Mouse (Mus musculus) left cerebral cortex, postnatal 36 days (tissue): ENCODE results near the gene Rarb. TPM values are rescaled to one million over a fixed set of nuclear protein-coding genes. Genes with fewer than 3 reads are reported as not detected.
"Not testable (repeated sequence)": the region's sequence is repeated elsewhere in the genome, so short reads cannot be mapped to it uniquely, and the experiment has no call there.

Experiments used
- DNase-seq, 2 experiments: peaks; one replicate each; pipeline ENCODE4 v3.0.0; 2021 to 2022; ENCODE audit warnings: low spot score in 2 of 2, mixed read lengths in 1 of 2
- intact Hi-C: fragments of 180-260 bp; cut with DNase I; formaldehyde crosslinking; loops from one replicate; pipeline ENCODE4 v1.15.1; 2025
- total RNA-seq, 2 experiments: library from RNA; stranded (reverse); gene quantifications; 2 replicates each; pipeline ENCODE4 v1.2.3; 2021

Gene Rarb
- 10 to 100 TPM; 12.5 to 18.6 TPM for total RNA-seq

- intact Hi-C loops: no loop called here
- no peak for DNase-seq
Observed at GRCm38 (mm10) chr14:16818602-16819250, at the start of gene Rarb. Gene Rarb (minus strand): TSS chr14:16819156.

DNA sequence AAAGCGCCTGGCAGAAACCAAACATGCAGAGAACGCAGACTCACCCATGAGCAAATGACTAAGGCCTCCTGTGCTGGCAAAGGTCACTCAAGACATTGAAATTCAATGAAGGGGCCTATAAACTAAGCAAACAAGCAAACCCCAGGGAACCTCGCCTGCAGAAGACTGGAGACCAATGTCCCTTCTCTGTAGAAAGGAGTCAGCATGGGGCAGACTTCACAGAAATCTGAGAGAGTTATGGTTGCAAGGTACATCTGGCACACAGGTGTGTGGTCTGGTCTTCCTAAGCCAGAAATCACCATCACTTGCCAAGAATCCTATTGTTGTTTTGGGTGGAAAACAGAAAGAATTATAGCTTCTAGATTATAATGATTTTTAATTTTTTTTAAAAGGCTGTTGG lies 23.1 kb upstream of the Rarb start:
- DNase-seq: no peak
- intact Hi-C loops: no loop called here

GRCm38 (mm10) chr14:16841597-16841989 lies 22.6 kb upstream of the Rarb start:
- intact Hi-C loops: no loop called here
- DNase-seq: no peak

DNA sequence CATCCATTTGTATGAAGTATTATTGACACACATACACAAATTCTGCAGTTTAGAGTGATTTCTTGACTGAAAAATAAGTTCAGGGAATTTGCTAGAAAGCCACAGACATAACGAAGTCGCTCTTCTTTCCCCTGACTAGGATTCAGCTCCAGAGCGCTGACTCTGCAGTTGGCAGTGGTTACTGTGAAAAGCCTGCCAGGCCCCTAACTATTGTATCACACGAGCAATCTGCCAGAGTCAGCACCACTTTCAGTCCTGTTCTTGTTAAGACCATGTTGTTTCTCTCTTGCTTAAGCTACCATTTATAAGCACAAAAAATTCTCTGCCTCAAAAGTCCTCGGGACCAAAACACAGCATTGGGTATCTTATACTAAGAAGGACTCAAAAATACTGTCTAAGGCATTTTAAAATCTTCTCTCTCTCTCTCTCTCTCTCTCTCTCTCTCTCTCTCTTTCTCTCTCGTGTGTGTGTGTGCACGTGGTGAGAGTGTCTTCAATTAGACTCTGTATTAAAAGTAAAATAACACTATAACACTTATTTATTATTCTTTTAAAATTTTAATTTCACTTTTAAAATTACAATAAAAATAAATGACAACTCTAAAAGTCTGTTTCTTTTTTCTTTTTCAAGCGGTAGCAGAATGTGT lies 22.1 kb upstream of the Rarb start:
- DNase-seq: no peak
- intact Hi-C loops: no loop called here

DNA sequence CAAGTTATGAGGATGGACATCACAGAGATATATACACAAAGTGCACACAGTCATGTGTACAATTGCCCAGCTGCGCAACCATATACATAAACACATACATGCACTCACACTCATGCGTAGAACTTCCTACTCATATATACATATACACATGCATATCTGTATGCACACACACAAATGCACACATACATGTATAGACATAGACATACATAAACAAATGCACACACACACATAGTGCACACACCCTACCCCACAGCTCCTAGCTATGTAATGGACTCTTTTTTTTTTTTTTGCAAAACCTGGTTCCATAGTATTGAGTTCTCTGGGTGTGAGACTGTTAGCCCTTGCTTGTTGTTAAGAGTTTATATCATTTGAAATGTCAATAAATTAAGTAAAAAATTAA lies 21.2 kb upstream of the Rarb start:
- DNase-seq: no peak
- intact Hi-C loops: no loop called here

DNA sequence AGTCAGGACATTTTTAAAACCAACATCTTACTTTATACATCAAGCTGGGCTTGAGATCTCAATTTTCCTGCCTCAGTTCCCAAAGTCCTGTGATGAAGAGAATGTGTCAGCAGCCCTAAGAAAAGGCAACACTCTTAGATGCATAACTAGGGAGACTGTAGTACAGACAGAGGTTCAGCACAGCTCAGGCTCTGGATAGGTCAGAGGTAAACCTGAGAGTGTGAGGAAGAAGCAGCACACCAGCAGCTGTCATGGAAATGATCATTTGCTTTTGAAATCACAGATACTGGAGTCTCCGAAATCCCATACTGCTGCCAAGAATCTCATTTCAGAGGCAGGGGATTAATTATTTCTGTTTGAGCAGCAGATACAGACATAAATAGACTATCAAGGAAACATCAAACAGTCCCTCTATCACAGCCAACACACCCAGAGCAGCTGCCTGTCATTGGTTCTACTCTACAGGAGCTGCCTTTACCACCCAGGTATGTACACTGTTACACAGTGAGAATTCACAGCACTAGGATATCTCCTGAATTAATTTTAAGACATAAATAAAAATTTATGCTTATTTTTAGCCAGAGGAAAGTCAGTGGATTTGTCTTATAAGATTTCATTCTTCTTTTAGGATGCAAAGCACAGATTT lies 3.7 kb downstream of the Rarb start:
- DNase-seq: no peak
- intact Hi-C loops: no loop called here

- DNase-seq: no peak
- intact Hi-C loops: no loop called here
Observed at GRCm38 (mm10) chr14:16806155-16806554, 12.8 kb downstream of the Rarb start.

GRCm38 (mm10) chr14:16790161-16790560 lies 28.8 kb downstream of the Rarb start:
- no peak for DNase-seq
- intact Hi-C loops: no loop called here

DNA sequence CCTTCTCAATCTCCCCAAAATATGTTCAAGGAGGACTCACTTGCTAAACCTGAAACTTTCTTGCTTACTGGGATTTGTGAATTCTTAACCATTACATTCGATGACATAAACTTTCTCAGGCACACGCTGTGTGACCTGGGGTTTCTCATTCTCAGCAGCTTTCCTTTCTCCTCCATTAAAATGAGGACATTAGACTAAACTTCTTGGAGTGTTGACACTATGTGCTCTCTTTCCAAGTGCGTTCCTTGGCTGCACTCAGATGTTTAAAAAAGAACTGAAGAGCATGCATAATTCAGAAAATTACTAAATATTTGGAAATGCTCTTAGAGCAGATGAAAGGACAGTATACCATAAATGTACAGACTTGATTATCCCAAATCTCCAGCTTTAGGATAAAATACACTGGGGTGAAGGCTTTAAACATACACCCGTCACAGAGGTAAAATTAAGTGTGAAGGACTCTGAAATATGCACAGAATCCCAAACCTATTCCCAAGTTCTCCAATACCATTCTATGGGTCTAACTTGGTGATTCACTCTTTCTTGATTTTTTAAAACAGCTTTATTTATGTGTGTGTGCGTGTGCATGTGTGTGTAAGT lies 36.9 kb downstream of the Rarb start:
- intact Hi-C loops: no loop called here
- no peak for DNase-seq

- DNase-seq: no peak
- intact Hi-C loops: no loop called here
Observed at GRCm38 (mm10) chr14:16776723-16777381, 42.1 kb downstream of the Rarb start.

DNA sequence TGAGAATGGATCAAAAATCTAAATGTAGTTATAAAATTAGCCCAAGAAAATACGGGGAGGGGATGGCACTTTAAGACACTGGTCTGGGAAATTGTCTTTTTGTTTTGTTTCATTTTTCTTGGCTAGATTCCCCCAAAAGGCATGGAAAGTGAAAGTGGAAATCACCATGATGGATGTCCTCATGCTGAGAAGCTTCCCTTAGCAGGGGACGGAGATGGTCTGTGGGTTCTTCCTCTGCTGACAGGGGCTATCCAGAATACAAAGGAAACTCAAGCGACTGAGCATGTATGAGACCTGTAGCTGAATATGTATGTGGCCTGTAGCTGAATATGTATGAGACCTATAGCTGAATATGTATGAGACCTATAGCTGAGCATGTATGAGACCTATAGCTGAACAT lies 46.0 kb downstream of the Rarb start:
- no peak for DNase-seq
- intact Hi-C loops: no loop called here

DNA sequence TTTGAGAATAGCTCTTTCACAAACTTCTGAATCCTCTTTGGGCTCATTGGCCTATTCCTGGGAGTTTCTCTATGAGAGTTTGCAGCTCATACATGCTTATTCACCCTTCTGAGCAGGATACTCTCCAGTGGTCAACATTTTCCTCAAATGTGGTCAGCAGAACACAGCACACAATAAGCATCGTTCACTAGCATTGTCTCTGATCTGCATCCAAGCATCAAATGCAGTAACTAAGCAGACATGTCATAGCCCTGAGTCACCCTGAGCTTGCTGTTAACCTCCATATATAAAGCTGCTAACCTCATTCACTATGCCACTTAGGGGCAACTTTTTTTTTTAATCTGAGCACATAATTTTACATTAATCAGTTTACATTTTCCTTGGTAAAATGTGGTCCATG lies 53.1 kb downstream of the Rarb start:
- no peak for DNase-seq
- intact Hi-C loops: no loop called here

DNA sequence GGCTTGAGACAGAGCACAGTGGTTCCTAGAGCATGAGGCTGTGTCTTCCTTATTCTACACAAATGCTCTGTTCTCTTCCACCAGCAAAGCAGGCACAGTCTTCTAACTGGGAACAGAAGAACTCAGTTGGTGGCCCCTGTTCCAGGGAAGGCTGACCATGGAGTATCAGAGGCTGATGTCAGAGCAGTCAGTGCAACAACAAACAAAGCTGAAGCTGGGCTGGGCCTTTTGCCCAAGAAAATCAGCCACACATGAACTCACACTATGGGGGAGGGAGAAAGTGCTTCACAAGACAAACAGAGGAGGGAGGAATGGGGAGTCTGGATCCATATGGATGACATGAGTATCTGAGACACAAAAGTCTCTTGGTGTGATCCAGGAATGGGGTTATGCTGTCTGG lies 56.2 kb downstream of the Rarb start:
- intact Hi-C loops: no loop called here
- DNase-seq: no peak

DNA sequence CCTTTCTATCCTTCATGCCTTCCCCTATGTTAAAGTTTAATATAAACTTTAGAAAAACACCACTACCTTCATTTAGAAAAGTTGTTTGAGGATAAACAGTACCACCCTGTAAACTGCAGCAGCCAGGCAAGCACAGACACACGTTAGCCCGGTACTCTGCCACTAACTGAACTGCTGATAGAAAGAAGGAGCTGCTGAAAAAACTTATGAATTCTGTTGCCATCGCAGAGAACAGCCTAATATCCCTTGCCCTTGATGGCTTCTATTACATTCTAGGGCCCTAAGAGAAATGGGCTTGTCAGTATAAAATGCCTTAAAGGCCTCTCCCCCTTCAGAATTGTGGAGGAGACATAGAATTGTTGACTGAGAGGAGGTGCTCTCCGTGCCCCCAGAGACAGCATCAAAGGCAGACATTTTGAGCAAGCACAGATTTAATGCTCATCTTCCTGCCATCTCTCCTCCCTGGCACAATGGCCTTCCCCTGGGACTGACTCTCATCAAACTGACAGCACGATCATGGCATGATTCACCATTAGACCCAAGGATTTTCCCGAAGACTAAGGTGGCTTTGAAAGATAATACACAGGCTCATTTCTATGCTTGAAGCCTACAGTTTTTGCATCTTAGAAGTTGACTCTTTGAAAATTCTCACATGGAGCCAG lies 60.1 kb downstream of the Rarb start:
- no peak for DNase-seq
- intact Hi-C loops: loop anchor here (5.0 kb wide), 1 partner anchor 53 kb away; no protein-coding TSS in a partner anchor

GRCm38 (mm10) chr14:16755601-16756000 lies 63.4 kb downstream of the Rarb start:
- intact Hi-C loops: loop anchor here (5.0 kb wide), 1 partner anchor 57 kb away; no protein-coding TSS in a partner anchor
- DNase-seq: not testable (repeated sequence)

- intact Hi-C loops: no loop called here
- no peak for DNase-seq
Observed at GRCm38 (mm10) chr14:16752648-16753047, 66.3 kb downstream of the Rarb start.

DNA sequence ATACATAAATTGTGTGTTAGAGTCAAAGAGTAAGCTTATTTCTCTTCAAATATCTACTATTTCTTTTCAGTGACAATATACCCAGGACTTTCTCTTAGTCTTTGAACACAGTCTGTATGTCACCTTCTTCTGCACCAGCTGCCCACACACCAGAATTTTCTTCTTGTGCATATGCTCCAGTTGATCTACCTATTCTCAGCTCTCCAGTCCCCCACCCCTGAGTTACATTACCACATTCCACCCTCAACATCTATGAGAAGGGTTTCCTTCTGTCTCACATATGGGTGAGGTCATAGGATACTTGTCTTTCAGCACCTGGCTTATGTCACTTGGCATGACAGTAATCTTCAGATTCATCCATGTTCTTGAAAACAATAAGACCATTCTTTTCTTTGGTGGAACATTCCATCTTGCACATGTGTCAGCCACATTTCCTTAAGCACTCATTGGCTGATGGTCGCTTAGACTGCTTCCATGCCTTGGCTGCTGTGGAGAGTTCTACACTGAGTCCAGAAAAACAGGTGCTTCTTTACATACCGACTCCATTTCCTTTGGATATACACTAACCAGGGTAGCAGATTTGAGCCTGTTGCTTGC lies 71.9 kb downstream of the Rarb start:
- intact Hi-C loops: no loop called here
- peak; percentile 23 for DNase-seq

GRCm38 (mm10) chr14:16740982-16741739 lies 77.8 kb downstream of the Rarb start:
- intact Hi-C loops: no loop called here
- DNase-seq: peak; percentile 40 to 47
